Mouse (Mus musculus) adrenal gland, postnatal 25 days (tissue): ENCODE data around the gene Psme3. TPM values are rescaled to one million over a fixed set of nuclear protein-coding genes. Genes with fewer than 3 reads are reported as not detected.
"Not testable (repeated sequence)": the region's sequence is repeated elsewhere in the genome, so short reads cannot be mapped to it uniquely, and the experiment has no call there.

ENCODE experiments used
- DNase-seq: peaks from one replicate; pipeline ENCODE4 v3.0.0; 2021; ENCODE audit warnings: mixed read lengths
- total RNA-seq: library from RNA; stranded (reverse); gene quantifications from 2 replicates; pipeline ENCODE4 v1.2.3, GENCODE M21; 2021

Psme3 gene
- total RNA-seq, 1 experiment from 2014 or later: 126 TPM

- DNase-seq: no peak
Observed at GRCm38 (mm10) chr11:101312150-101312549, 3.9 kb upstream of the Psme3 start.

GRCm38 (mm10) chr11:101314567-101314966 is 1.4 kb upstream of the Psme3 start:
- no peak for DNase-seq

GRCm38 (mm10) chr11:101315082-101315650 is 847 bp upstream of the Psme3 start:
- no peak for DNase-seq

GRCm38 (mm10) chr11:101316501-101316917 is 496 bp downstream of the Psme3 start:
- no peak for DNase-seq

- peak; percentile 73 for DNase-seq
Observed at GRCm38 (mm10) chr11:101323609-101324008, 7.6 kb downstream of the Psme3 start.

GRCm38 (mm10) chr11:101324763-101325162 is 8.8 kb downstream of the Psme3 start, which contains the start of gene Aoc2:
Aoc2 (plus strand) TSS chr11:101325063.
- DNase-seq: no peak

GRCm38 (mm10) chr11:101325201-101325600 is 9.2 kb downstream of the Psme3 start:
- DNase-seq: not testable (repeated sequence)

GRCm38 (mm10) chr11:101326147-101326546 is 10.1 kb downstream of the Psme3 start:
- DNase-seq: no peak

GRCm38 (mm10) chr11:101327311-101327710 is 11.3 kb downstream of the Psme3 start:
- DNase-seq: no peak

- DNase-seq: peak; percentile 66
Observed at GRCm38 (mm10) chr11:101328941-101329635, 13.1 kb downstream of the Psme3 start.

GRCm38 (mm10) chr11:101330371-101330924 is 14.4 kb downstream of the Psme3 start, which contains the start of gene Aoc3:
Aoc3 (plus strand) TSS chr11:101330605.
- no peak for DNase-seq

GRCm38 (mm10) chr11:101330961-101331360 is 14.9 kb downstream of the Psme3 start:
- DNase-seq: not testable (repeated sequence)

GRCm38 (mm10) chr11:101332537-101332936 is 16.5 kb downstream of the Psme3 start:
- DNase-seq: no peak

- no peak for DNase-seq
Observed at GRCm38 (mm10) chr11:101334023-101334422, 18.0 kb downstream of the Psme3 start.

GRCm38 (mm10) chr11:101334516-101334915 is 18.5 kb downstream of the Psme3 start:
- no peak for DNase-seq

- no peak for DNase-seq
Observed at GRCm38 (mm10) chr11:101335685-101336084, 19.7 kb downstream of the Psme3 start.

GRCm38 (mm10) chr11:101338123-101338760 is 22.2 kb downstream of the Psme3 start:
- no peak for DNase-seq

- no peak for DNase-seq
Observed at GRCm38 (mm10) chr11:101347083-101347775, 31.2 kb downstream of the Psme3 start.

GRCm38 (mm10) chr11:101348774-101349173 is 32.8 kb downstream of the Psme3 start:
- no peak for DNase-seq

GRCm38 (mm10) chr11:101349216-101349615 is 33.2 kb downstream of the Psme3 start:
- DNase-seq: no peak

- DNase-seq: no peak
Observed at GRCm38 (mm10) chr11:101351100-101351720, 35.2 kb downstream of the Psme3 start.

GRCm38 (mm10) chr11:101351721-101352111 is 35.7 kb downstream of the Psme3 start:
- no peak for DNase-seq
